Mouse (Mus musculus) midbrain, embryonic 13.5 days (tissue): ENCODE measurements around the gene Dlgap3. TPM values are rescaled to one million over a fixed set of nuclear protein-coding genes. Genes with fewer than 3 reads are reported as not detected.

Experiments used
- polyA plus RNA-seq: library from polyadenylated mRNA; unstranded; fragments of >200 nt; fragmentation: Nextera tagmentation; extraction: Ambion mirVana; gene quantifications from 2 replicates; pipeline ENCODE4 v1.2.1, GENCODE M21; 2015

Dlgap3 gene
- polyA plus RNA-seq, 1 experiment from 2014 or later = 10.1 TPM

Other genes starting within 250 kb of the Dlgap3 start
- 31.0 and 37.5 TPM in 2 replicates for gene Zmym4, start 201.1 kb upstream of the Dlgap3 start, polyA plus RNA-seq
- 98.6 and 102 TPM in 2 replicates for gene Sfpq, start 147.9 kb upstream of the Dlgap3 start, polyA plus RNA-seq
- gene Zmym1, start 108.1 kb upstream of the Dlgap3 start, polyA plus RNA-seq = 22.6 and 22.8 TPM in 2 replicates
- gene Zmym6, start 91.8 kb upstream of the Dlgap3 start, polyA plus RNA-seq = 33.9 and 34.5 TPM in 2 replicates
- gene Tmem35b, start 45.5 kb upstream of the Dlgap3 start, polyA plus RNA-seq = 20.3 and 21.4 TPM in 2 replicates
- 45.1 and 48.0 TPM in 2 replicates for gene Smim12, start 74.6 kb downstream of the Dlgap3 start, polyA plus RNA-seq
- gene Gja4, start 144.8 kb downstream of the Dlgap3 start, polyA plus RNA-seq = 17.8 and 17.9 TPM in 2 replicates
- 0.22 and 0.32 TPM in 2 replicates for gene Gjb3, start 161.6 kb downstream of the Dlgap3 start, polyA plus RNA-seq
- gene Gjb4, start 184.9 kb downstream of the Dlgap3 start, polyA plus RNA-seq = 0.11 TPM in 1 of 2 replicates, not detected in the other
- 0.09 TPM in 1 of 2 replicates, not detected in the other for gene Gjb5, start 189.0 kb downstream of the Dlgap3 start, polyA plus RNA-seq